Mouse (Mus musculus): ENCODE measurements around the gene Slc35c2. TPM values are rescaled to one million over a fixed set of nuclear protein-coding genes. Genes with fewer than 3 reads are reported as not detected.

Slc35c2 gene
- polyA plus RNA-seq, 1 experiment, result 82.3 TPM

GRCm38 (mm10) chr2:165316204-165316603, 28.5 kb upstream of the Slc35c2 start:
- 86% methylated on average over 10 of the region's 10 CpGs for WGBS
- no peak overlapping the region for H3K4me3 ChIP-seq (ENCODE audit: control insufficient read depth, insufficient read depth, low read length)
- no peak for DNase-seq
- H3K27me3 ChIP-seq (ENCODE audit: control insufficient read depth, insufficient read depth, low read length), result no peaks in the 10 kb centered on the region
- peaks cover 18% of the 10 kb centered on the region for H3K36me3 ChIP-seq (ENCODE audit: control insufficient read depth, insufficient read depth, low read length)
- no peak for TF ChIP-seq POLR2A (IDR thresholded peaks at IDR 0.05; ENCODE audit: control insufficient read depth, extremely low read depth, insufficient read depth, low read length, poor library complexity)
- TF ChIP-seq CTCF (IDR thresholded peaks at IDR 0.05; ENCODE audit: borderline replicate concordance, control insufficient read depth, extremely low read depth, insufficient read depth, low read length, poor library complexity), result no peak
- H3K27ac ChIP-seq (ENCODE audit: control insufficient read depth, insufficient read depth, low read length), result no peak overlapping the region
- peaks cover 19% of the 10 kb centered on the region for H3K4me1 ChIP-seq (replicated peaks; ENCODE audit: control insufficient read depth, insufficient read depth, low read length)

- H3K27me3 ChIP-seq (ENCODE audit: control insufficient read depth, insufficient read depth, low read length), result no peaks in the 10 kb centered on the region
- H3K27ac ChIP-seq (ENCODE audit: control insufficient read depth, insufficient read depth, low read length), result no peak overlapping the region
- 97% methylated on average over 8 of the region's 8 CpGs for WGBS
- H3K4me1 ChIP-seq (replicated peaks; ENCODE audit: control insufficient read depth, insufficient read depth, low read length), result peaks cover 4% of the 10 kb centered on the region
- H3K4me3 ChIP-seq (ENCODE audit: control insufficient read depth, insufficient read depth, low read length), result no peak overlapping the region
- TF ChIP-seq POLR2A (IDR thresholded peaks at IDR 0.05; ENCODE audit: control insufficient read depth, extremely low read depth, insufficient read depth, low read length, poor library complexity) (no peak), CTCF (IDR thresholded peaks at IDR 0.05; ENCODE audit: borderline replicate concordance, control insufficient read depth, extremely low read depth, insufficient read depth, low read length, poor library complexity) (no peak)
- peaks cover 18% of the 10 kb centered on the region for H3K36me3 ChIP-seq (ENCODE audit: control insufficient read depth, insufficient read depth, low read length)
- DNase-seq, result no peak
Measured at GRCm38 (mm10) chr2:165314197-165314596, 26.5 kb upstream of the Slc35c2 start.

- peaks cover 18% of the 10 kb centered on the region for H3K36me3 ChIP-seq (ENCODE audit: control insufficient read depth, insufficient read depth, low read length)
- H3K4me1 ChIP-seq (replicated peaks; ENCODE audit: control insufficient read depth, insufficient read depth, low read length), result no peaks in the 10 kb centered on the region; the same call in 1 of the 2 replicates
- TF ChIP-seq POLR2A (IDR thresholded peaks at IDR 0.05; ENCODE audit: control insufficient read depth, extremely low read depth, insufficient read depth, low read length, poor library complexity) (no peak), CTCF (IDR thresholded peaks at IDR 0.05; ENCODE audit: borderline replicate concordance, control insufficient read depth, extremely low read depth, insufficient read depth, low read length, poor library complexity) (no peak)
- no peaks in the 10 kb centered on the region for H3K27me3 ChIP-seq (ENCODE audit: control insufficient read depth, insufficient read depth, low read length)
- no peak overlapping the region for H3K4me3 ChIP-seq (ENCODE audit: control insufficient read depth, insufficient read depth, low read length)
- 89% methylated on average over 7 of the region's 7 CpGs for WGBS
- H3K27ac ChIP-seq (ENCODE audit: control insufficient read depth, insufficient read depth, low read length), result no peak overlapping the region
- DNase-seq, result no peak
Measured at GRCm38 (mm10) chr2:165312381-165312780, 24.7 kb upstream of the Slc35c2 start.

GRCm38 (mm10) chr2:165311577-165311976, 23.9 kb upstream of the Slc35c2 start:
- Histone ChIP-seq H3K36me3 (ENCODE audit: control insufficient read depth, insufficient read depth, low read length) (peaks cover 18% of the 10 kb centered on the region), H3K4me1 (replicated peaks; ENCODE audit: control insufficient read depth, insufficient read depth, low read length) (no peaks in the 10 kb centered on the region), H3K4me3 (ENCODE audit: control insufficient read depth, insufficient read depth, low read length) (no peak overlapping the region), H3K27me3 (ENCODE audit: control insufficient read depth, insufficient read depth, low read length) (no peaks in the 10 kb centered on the region), H3K27ac (ENCODE audit: control insufficient read depth, insufficient read depth, low read length) (no peak overlapping the region)
- no peak for DNase-seq
- 93% methylated on average over 12 of the region's 12 CpGs for WGBS
- TF ChIP-seq POLR2A (IDR thresholded peaks at IDR 0.05; ENCODE audit: control insufficient read depth, extremely low read depth, insufficient read depth, low read length, poor library complexity) (no peak), CTCF (IDR thresholded peaks at IDR 0.05; ENCODE audit: borderline replicate concordance, control insufficient read depth, extremely low read depth, insufficient read depth, low read length, poor library complexity) (no peak)

- H3K27ac ChIP-seq (ENCODE audit: control insufficient read depth, insufficient read depth, low read length), result no peak overlapping the region
- H3K4me3 ChIP-seq (ENCODE audit: control insufficient read depth, insufficient read depth, low read length), result no peak overlapping the region
- H3K27me3 ChIP-seq (ENCODE audit: control insufficient read depth, insufficient read depth, low read length), result no peaks in the 10 kb centered on the region
- H3K4me1 ChIP-seq (replicated peaks; ENCODE audit: control insufficient read depth, insufficient read depth, low read length), result no peaks in the 10 kb centered on the region
- TF ChIP-seq CTCF (IDR thresholded peaks at IDR 0.05; ENCODE audit: borderline replicate concordance, control insufficient read depth, extremely low read depth, insufficient read depth, low read length, poor library complexity) (no peak), POLR2A (IDR thresholded peaks at IDR 0.05; ENCODE audit: control insufficient read depth, extremely low read depth, insufficient read depth, low read length, poor library complexity) (no peak)
- no peak for DNase-seq
- H3K36me3 ChIP-seq (ENCODE audit: control insufficient read depth, insufficient read depth, low read length), result peaks cover 14% of the 10 kb centered on the region
- 95% methylated on average over 13 of the region's 13 CpGs for WGBS
Measured at GRCm38 (mm10) chr2:165310818-165311425, 23.3 kb upstream of the Slc35c2 start.

GRCm38 (mm10) chr2:165307801-165308200, 20.1 kb upstream of the Slc35c2 start:
- H3K36me3 ChIP-seq (ENCODE audit: control insufficient read depth, insufficient read depth, low read length), result peaks cover 4% of the 10 kb centered on the region; the same call in 1 of the 2 replicates
- TF ChIP-seq POLR2A (IDR thresholded peaks at IDR 0.05; ENCODE audit: control insufficient read depth, extremely low read depth, insufficient read depth, low read length, poor library complexity) (no peak), CTCF (IDR thresholded peaks at IDR 0.05; ENCODE audit: borderline replicate concordance, control insufficient read depth, extremely low read depth, insufficient read depth, low read length, poor library complexity) (no peak)
- no peaks in the 10 kb centered on the region for H3K27me3 ChIP-seq (ENCODE audit: control insufficient read depth, insufficient read depth, low read length)
- no peak for DNase-seq
- WGBS, result 97% methylated on average over 6 of the region's 6 CpGs
- H3K27ac ChIP-seq (ENCODE audit: control insufficient read depth, insufficient read depth, low read length), result no peak overlapping the region
- H3K4me1 ChIP-seq (replicated peaks; ENCODE audit: control insufficient read depth, insufficient read depth, low read length), result no peaks in the 10 kb centered on the region
- H3K4me3 ChIP-seq (ENCODE audit: control insufficient read depth, insufficient read depth, low read length), result no peak overlapping the region
